In genomic region chr4:62262276-62262675, GRCm38 (mm10) we compare ENCODE assay signal across 8 mouse cellular contexts. TPM values are rescaled to one million over a fixed set of nuclear protein-coding genes. Genes with fewer than 3 reads are reported as not detected.
DNase-seq lines count a peak whose midpoint lies in the region; ATAC-seq lines count a peak whose summit lies in the region.

Gene Slc31a2, plus strand, starts transcription at chr4:62262562.

- WGBS in neural tube, embryonic 11.5 days, result 47% methylated on average over 2 of the region's 2 CpGs
- WGBS in embryonic facial prominence, embryonic 14.5 days, result 43% methylated on average over 2 of the region's 2 CpGs
- 41% methylated on average over 2 of the region's 2 CpGs for WGBS in hindbrain, embryonic 12.5 days
- WGBS in neural tube, embryonic 14.5 days, result 61% methylated on average over 2 of the region's 2 CpGs

- H3K4me2 ChIP-seq in neural tube, embryonic 11.5 days (ENCODE audit: low read depth), result no peak within 1 kb of the TSS
- no peak within 1 kb of the TSS for H3K4me2 ChIP-seq in embryonic facial prominence, embryonic 14.5 days (ENCODE audit: low read depth, low read length)
- no peak within 1 kb of the TSS for H3K4me2 ChIP-seq in hindbrain, embryonic 12.5 days (replicated peaks)
- no peak within 1 kb of the TSS for H3K4me2 ChIP-seq in neural tube, embryonic 14.5 days (ENCODE audit: low read depth, low read length)

- H3K9me3 ChIP-seq in neural tube, embryonic 11.5 days (ENCODE audit: control insufficient read depth, low read length), result no peaks in the 10 kb centered on the region
- H3K9me3 ChIP-seq in embryonic facial prominence, embryonic 14.5 days (ENCODE audit: control insufficient read depth, low read length), result no peaks in the 10 kb centered on the region
- no peaks in the 10 kb centered on the region for H3K9me3 ChIP-seq in hindbrain, embryonic 12.5 days (replicated peaks)
- H3K9me3 ChIP-seq in neural tube, embryonic 14.5 days (ENCODE audit: control insufficient read depth, low read length), result no peaks in the 10 kb centered on the region

- no peaks in the 10 kb centered on the region for H3K4me1 ChIP-seq in neural tube, embryonic 11.5 days (ENCODE audit: control insufficient read depth, insufficient read depth, low read length)
- H3K4me1 ChIP-seq in embryonic facial prominence, embryonic 14.5 days (ENCODE audit: control insufficient read depth, insufficient read depth, low read length), result no peaks in the 10 kb centered on the region
- no peaks in the 10 kb centered on the region for H3K4me1 ChIP-seq in hindbrain, embryonic 12.5 days
- H3K4me1 ChIP-seq in neural tube, embryonic 14.5 days (ENCODE audit: control insufficient read depth, insufficient read depth, low read length), result no peaks in the 10 kb centered on the region

- no peak within 1 kb of the TSS for H3K27ac ChIP-seq in neural tube, embryonic 11.5 days (ENCODE audit: low read depth, low read length)
- H3K27ac ChIP-seq in embryonic facial prominence, embryonic 14.5 days (replicated peaks; ENCODE audit: low read depth, low read length), result no peak within 1 kb of the TSS
- no peak within 1 kb of the TSS for H3K27ac ChIP-seq in hindbrain, embryonic 12.5 days
- no peak within 1 kb of the TSS for H3K27ac ChIP-seq in neural tube, embryonic 14.5 days (ENCODE audit: low read depth, low read length)

- no peak for DNase-seq in neural tube, embryonic 11.5 days (ENCODE audit: low spot score)
- DNase-seq in neural tube, embryonic 10.5 days (ENCODE audit: extremely low spot score, low spot score), result no peak
- DNase-seq in embryonic facial prominence, embryonic 14.5 days (ENCODE audit: low spot score), result no peak
- no peak for DNase-seq in spleen, postnatal 4 days (ENCODE audit: low spot score in 2 of 2)
- no peak for DNase-seq in thymus, postnatal 4 days
- DNase-seq in right cerebral cortex, postnatal 4 days, result no peak

- H3K9ac ChIP-seq in neural tube, embryonic 11.5 days (ENCODE audit: low read length), result no peak within 1 kb of the TSS
- no peak within 1 kb of the TSS for H3K9ac ChIP-seq in embryonic facial prominence, embryonic 14.5 days (ENCODE audit: low read depth, low read length)
- no peak within 1 kb of the TSS for H3K9ac ChIP-seq in hindbrain, embryonic 12.5 days
- no peak within 1 kb of the TSS for H3K9ac ChIP-seq in neural tube, embryonic 14.5 days (replicated peaks; ENCODE audit: low read depth, low read length)

- no peaks in the 10 kb centered on the region for H3K36me3 ChIP-seq in neural tube, embryonic 11.5 days (ENCODE audit: control insufficient read depth, insufficient read depth, low read length)
- H3K36me3 ChIP-seq in embryonic facial prominence, embryonic 14.5 days (ENCODE audit: control insufficient read depth, insufficient read depth, low read length), result no peaks in the 10 kb centered on the region
- H3K36me3 ChIP-seq in hindbrain, embryonic 12.5 days, result no peaks in the 10 kb centered on the region
- no peaks in the 10 kb centered on the region for H3K36me3 ChIP-seq in neural tube, embryonic 14.5 days (ENCODE audit: control insufficient read depth, insufficient read depth, low read length)

- no peaks in the 10 kb centered on the region for H3K27me3 ChIP-seq in neural tube, embryonic 11.5 days (ENCODE audit: control insufficient read depth, insufficient read depth, low read length)
- no peaks in the 10 kb centered on the region for H3K27me3 ChIP-seq in embryonic facial prominence, embryonic 14.5 days (replicated peaks; ENCODE audit: control insufficient read depth, insufficient read depth, low read length)
- no peaks in the 10 kb centered on the region for H3K27me3 ChIP-seq in hindbrain, embryonic 12.5 days
- H3K27me3 ChIP-seq in neural tube, embryonic 14.5 days (ENCODE audit: control insufficient read depth, insufficient read depth, low read length), result no peaks in the 10 kb centered on the region

- no peak for ATAC-seq in neural tube, embryonic 11.5 days (ENCODE audit: insufficient read depth, low FRiP score, low TSS enrichment)
- ATAC-seq in embryonic facial prominence, embryonic 14.5 days (ENCODE audit: low read depth), result no peak
- no peak for ATAC-seq in hindbrain, embryonic 12.5 days (ENCODE audit: low FRiP score)
- ATAC-seq in neural tube, embryonic 14.5 days (ENCODE audit: low read depth), result no peak

- no peak within 1 kb of the TSS for H3K4me3 ChIP-seq in neural tube, embryonic 11.5 days (ENCODE audit: low read depth, low read length)
- H3K4me3 ChIP-seq in embryonic facial prominence, embryonic 14.5 days (ENCODE audit: low read depth, low read length), result no peak within 1 kb of the TSS
- H3K4me3 ChIP-seq in hindbrain, embryonic 12.5 days, result no peak within 1 kb of the TSS
- no peak within 1 kb of the TSS for H3K4me3 ChIP-seq in neural tube, embryonic 14.5 days (ENCODE audit: low read depth, low read length)

RNA-seq across cellular contexts. Expression of gene Slc31a2, which starts in this region (rescaled TPM):
- polyA plus RNA-seq in neural tube, embryonic 11.5 days (2014; fragmentation: Nextera tagmentation; extraction: Ambion mirVana), result 13.0 and 17.2 TPM in 2 replicates
- polyA plus RNA-seq in embryonic facial prominence, embryonic 14.5 days (2014; fragmentation: Nextera tagmentation; extraction: Ambion mirVana), result 17.3 and 18.0 TPM in 2 replicates
- 12.9 and 13.0 TPM in 2 replicates for polyA plus RNA-seq in hindbrain, embryonic 12.5 days (2016; fragmentation: Nextera tagmentation; extraction: Ambion mirVana)
- polyA plus RNA-seq in neural tube, embryonic 14.5 days (2014; fragmentation: Nextera tagmentation; extraction: Ambion mirVana), result 10.9 and 17.5 TPM in 2 replicates
